Mouse (Mus musculus) forebrain, embryonic 10.5 days (tissue): ENCODE results near the gene Moap1. TPM values are rescaled to one million over a fixed set of nuclear protein-coding genes. Genes with fewer than 3 reads are reported as not detected.

ENCODE experiments used
- DNase-seq: peaks from one replicate; pipeline ENCODE4 v3.0.0-alpha.2; 2017; ENCODE audit warnings: low spot score; ENCODE audit errors: extremely low spot score
- H3K27ac ChIP-seq: fragments of 300-500 bp; sonication (generic); 2 replicates; pipeline ENCODE4 v1.5.1; 2016; ENCODE audit warnings: mild to moderate bottlenecking
- H3K27me3 ChIP-seq: fragments of 300-500 bp; sonication (generic); 2 replicates; pipeline ENCODE4 v1.6.1; 2016; ENCODE audit warnings: mild to moderate bottlenecking; ENCODE audit not compliant: poor library complexity, severe bottlenecking
- H3K36me3 ChIP-seq: fragments of 300-500 bp; sonication (generic); replicated peaks from 2 replicates; pipeline ENCODE4 v1.6.1; 2016; ENCODE audit warnings: mild to moderate bottlenecking, moderate library complexity
- H3K4me1 ChIP-seq: fragments of 300-500 bp; sonication (generic); 2 replicates; pipeline ENCODE4 v1.6.1; 2016
- H3K4me3 ChIP-seq: fragments of 300-500 bp; sonication (generic); 2 replicates; pipeline ENCODE4 v1.5.1; 2016; ENCODE audit warnings: mild to moderate bottlenecking, moderate library complexity
- H3K9me3 ChIP-seq: fragments of 300-500 bp; sonication (generic); 2 replicates; pipeline ENCODE4 v1.6.1; 2016; ENCODE audit warnings: mild to moderate bottlenecking, moderate library complexity
- WGBS: fragments of 180-500 bp; shearing (Covaris S2); methylation state at CpG from one replicate; pipeline ENCODE4 v1.1.7; 2016; 5-methylcytosine and 5-hydroxymethylcytosine counted together
- polyA plus RNA-seq: library from polyadenylated mRNA; unstranded; fragments of >200 nt; fragmentation: Nextera tagmentation; extraction: Ambion mirVana; gene quantifications from 2 replicates; pipeline ENCODE4 v1.2.1, GENCODE M21; 2016

Gene Moap1
- polyA plus RNA-seq, 1 experiment from 2014 or later: 33.8 TPM

DNA sequence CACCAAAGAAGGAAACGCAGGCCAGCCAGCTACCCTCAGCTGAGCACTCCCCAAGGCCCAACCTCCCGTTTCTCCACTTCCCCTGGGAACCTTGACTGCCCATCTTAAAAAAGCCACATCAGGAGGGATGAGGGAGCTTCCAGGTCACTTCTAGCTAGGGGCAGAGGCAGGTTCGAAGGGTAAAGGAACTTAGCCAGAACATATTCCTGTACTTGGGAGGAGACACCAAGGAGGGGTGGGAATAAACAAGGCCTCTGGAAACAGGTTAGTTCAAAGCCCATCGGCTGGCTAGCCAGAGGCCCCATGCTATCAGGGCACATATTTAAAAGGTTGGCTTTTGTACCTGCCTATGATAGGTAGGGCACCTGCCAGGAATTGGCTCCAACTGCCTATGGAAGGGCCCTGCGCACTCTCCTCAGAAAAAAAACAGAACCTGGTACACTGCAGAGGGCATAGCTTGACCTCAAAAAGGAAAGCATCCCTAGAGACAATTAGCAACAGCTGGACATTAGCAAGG is 41.7 kb downstream of the Moap1 start:
- peaks cover 7% of the 10 kb centered on the region; the same call in 1 of the 2 replicates for H3K36me3 ChIP-seq
- peaks cover 85% of the 10 kb centered on the region for H3K4me1 ChIP-seq
- H3K27me3 ChIP-seq: peaks cover 16% of the 10 kb centered on the region
- 91% methylated on average over 5 of the region's 5 CpGs for WGBS
- H3K27ac ChIP-seq: peak overlapping the region; percentile 92
- no peak overlapping the region for H3K4me3 ChIP-seq
- H3K9me3 ChIP-seq: no peaks in the 10 kb centered on the region
- no peak for DNase-seq

DNA sequence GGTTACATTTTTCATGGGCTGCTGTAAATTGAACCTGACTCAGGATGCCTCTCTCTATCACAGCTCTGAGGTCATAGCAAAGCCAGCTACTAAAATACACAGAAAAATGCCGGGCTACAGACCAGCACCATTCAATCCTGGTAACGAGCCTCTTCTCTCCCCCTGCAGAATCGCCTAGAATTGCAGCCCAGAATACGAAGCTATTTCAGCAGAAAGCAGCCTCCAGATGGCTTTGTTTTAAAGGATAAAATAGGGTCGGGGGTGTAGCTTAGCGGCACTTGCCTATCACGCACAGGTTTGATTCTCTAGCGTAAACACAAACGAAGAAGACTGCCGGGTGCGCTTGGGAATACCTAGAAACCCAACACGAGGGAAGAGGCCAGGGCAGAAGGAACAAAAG is 43.0 kb downstream of the Moap1 start:
- peaks cover 7% of the 10 kb centered on the region for H3K27me3 ChIP-seq
- no peak overlapping the region for H3K4me3 ChIP-seq
- WGBS: 67% methylated on average over 12 of the region's 12 CpGs
- H3K9me3 ChIP-seq: no peaks in the 10 kb centered on the region
- H3K36me3 ChIP-seq: peaks cover 8% of the 10 kb centered on the region; the same call in 1 of the 2 replicates
- peaks cover 92% of the 10 kb centered on the region for H3K4me1 ChIP-seq
- peak overlapping the region; percentile 67 for H3K27ac ChIP-seq
- no peak for DNase-seq

DNA sequence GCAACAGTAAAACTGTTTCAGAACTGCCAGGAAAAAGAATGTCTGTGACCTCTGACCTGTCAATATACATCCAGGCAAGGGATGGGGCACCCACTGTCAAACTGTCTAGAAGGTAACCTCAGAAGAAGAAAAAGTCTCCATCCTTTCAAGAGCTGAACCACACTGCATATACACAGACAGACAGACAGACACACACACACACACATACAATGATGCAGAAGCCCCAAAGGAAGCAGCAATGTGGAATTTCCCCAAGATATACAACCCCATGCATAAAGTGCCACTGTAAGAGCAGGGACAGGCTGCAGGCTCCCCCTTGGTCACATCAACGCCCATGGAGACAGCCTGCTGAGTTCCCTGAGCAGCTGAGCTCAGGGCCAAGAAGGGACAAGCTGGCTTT is 44.3 kb downstream of the Moap1 start:
- Histone ChIP-seq H3K9me3 (no peaks in the 10 kb centered on the region), H3K27me3 (peaks cover 7% of the 10 kb centered on the region), H3K36me3 (peaks cover 8% of the 10 kb centered on the region; the same call in 1 of the 2 replicates), H3K27ac (peak overlapping the region; percentile 87), H3K4me1 (peaks cover 95% of the 10 kb centered on the region), H3K4me3 (no peak overlapping the region)
- 16% methylated on average over 1 of the region's 1 CpGs for WGBS
- DNase-seq: no peak

DNA sequence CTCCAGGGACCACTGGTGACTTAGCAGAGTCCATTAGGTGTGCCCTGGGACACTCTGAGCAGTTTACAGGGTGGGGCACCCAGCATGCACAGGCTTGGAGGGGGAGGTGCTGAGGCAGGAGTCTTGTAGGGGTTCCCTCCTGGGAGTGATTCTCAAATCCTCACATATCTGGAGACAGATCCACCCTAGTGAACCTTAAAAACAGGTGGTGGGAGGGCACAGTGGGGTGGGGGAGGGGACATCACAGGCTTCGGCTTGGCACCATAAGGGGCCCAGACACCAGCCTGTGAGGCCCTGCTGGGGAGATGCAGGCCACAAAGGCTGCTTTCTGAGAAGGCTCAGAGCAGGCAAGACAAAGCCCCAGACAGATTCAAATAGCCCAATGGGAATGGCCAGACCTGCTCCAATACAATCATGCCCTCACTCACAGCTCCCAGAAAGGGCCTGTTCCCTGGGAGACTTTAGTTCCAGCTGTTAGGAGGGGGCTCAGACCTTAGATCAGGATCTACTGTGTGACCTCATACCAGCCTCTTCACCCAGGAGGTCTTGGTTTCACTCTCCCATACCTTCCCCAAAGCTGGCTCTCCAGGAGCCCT is 45.3 kb downstream of the Moap1 start:
- Histone ChIP-seq H3K27me3 (no peaks in the 10 kb centered on the region), H3K27ac (peak overlapping the region; percentile 87), H3K9me3 (no peaks in the 10 kb centered on the region), H3K36me3 (peaks cover 15% of the 10 kb centered on the region), H3K4me3 (peak overlapping the region; percentile 9; the same call in 1 of the 2 replicates), H3K4me1 (peaks cover 86% of the 10 kb centered on the region)
- 8% methylated on average over 1 of the region's 1 CpGs for WGBS
- DNase-seq: peak; percentile 46

DNA sequence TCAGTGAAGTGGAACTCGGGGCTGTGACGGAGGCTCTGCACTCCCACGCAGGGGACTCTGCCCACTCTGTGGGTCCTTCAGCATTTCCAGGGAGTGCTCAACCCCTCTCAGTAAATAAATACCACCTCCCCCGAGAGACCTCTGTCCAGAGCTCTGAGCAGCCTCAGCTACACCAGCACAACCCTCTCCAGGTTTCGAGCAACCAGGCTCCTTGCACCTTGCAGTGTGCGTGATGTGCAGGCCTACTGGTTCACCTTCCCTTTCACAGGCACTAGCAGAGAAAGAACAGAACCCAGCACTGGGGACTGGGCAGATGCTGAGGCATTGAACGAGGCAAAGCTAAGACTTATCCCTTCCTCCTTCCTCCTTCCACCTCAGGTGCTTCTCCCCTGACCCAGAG is 46.1 kb downstream of the Moap1 start:
- Histone ChIP-seq H3K4me1 (peaks cover 78% of the 10 kb centered on the region), H3K27ac (peak overlapping the region; percentile 87), H3K4me3 (no peak overlapping the region), H3K36me3 (peaks cover 15% of the 10 kb centered on the region), H3K9me3 (no peaks in the 10 kb centered on the region), H3K27me3 (no peaks in the 10 kb centered on the region)
- no peak for DNase-seq
- WGBS: 78% methylated on average over 7 of the region's 7 CpGs

DNA sequence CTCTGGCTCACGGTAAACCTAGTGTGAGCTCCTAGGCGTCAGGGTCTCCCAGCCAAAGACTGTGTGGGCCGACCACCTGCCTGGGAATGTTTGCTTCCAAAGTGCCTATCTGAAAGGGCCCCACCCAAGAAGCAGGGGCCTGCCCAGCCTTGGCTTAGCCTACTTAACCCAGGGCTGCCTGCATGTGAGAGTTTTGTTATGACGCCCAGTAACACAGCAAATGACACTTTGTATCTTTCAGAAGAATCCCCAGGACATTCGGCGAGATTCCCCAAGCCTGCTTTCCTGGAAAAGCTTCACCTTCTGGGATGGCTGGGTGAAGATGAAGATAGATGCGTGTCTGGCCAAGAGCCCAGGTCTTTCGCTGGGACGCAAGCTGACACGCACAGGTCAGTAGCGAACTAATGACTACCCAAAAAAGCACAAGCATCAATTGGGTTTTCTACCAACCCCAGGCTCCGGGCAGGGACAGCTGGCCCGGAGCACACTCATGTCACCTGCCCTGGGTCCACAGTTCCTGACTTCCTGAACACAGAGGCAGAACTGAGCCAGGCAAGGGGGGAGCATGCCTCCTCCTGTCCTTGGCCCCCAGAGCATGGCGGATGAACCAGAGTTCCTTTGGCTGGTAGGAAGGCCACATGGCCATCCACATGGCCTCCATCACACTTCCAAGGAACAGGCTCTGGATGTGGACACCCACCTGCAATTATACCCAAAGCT is 46.7 kb downstream of the Moap1 start:
- Histone ChIP-seq H3K4me1 (peaks cover 72% of the 10 kb centered on the region), H3K27ac (peak overlapping the region; percentile 87), H3K9me3 (no peaks in the 10 kb centered on the region), H3K36me3 (peaks cover 15% of the 10 kb centered on the region), H3K27me3 (no peaks in the 10 kb centered on the region), H3K4me3 (no peak overlapping the region)
- no peak for DNase-seq
- WGBS: 93% methylated on average over 14 of the region's 14 CpGs

DNA sequence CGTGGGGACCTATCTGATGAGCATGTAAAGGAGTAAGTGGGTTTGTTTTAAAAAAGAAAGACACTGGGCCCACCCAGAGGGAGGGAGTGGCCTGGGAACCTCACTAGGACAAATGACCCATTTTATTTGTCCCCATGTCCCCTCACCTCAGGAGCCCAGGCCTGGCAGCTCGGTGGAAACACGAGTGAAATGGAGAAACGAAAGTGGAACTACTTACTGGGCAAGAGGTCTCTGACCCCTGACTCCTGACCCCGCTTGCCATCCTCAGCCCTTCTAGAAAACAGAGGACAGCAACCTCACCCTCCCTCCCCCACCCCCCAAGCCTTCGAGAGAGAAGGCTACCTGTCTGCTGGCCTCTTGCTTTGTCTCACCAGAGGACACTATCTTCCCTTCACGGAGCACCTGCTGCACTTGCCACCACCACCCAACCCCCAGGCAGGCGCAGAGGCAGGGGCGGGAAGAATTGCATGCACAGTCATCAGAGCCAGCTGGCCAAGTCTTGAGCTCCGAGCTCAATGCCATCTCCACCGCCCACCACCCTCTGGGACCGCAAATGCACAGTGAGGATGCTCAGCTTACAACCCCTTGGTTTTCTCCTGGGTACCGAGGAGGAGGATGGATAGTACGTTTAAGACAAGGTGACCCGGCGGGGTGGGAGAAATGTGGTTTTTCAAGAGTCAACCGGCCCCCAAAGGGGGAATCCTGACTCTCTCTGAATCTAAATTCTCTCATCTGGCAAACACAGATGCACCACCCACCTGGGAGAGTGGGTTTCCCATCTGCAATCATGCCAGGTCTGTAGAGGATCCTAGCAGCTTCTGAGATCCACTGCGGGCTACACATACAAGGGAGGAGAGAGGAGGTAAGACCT is 47.9 kb downstream of the Moap1 start:
- no peak overlapping the region for H3K4me3 ChIP-seq
- H3K36me3 ChIP-seq: peaks cover 9% of the 10 kb centered on the region
- no peaks in the 10 kb centered on the region for H3K27me3 ChIP-seq
- WGBS: 66% methylated on average over 18 of the region's 18 CpGs
- H3K4me1 ChIP-seq: peaks cover 72% of the 10 kb centered on the region
- no peaks in the 10 kb centered on the region for H3K9me3 ChIP-seq
- no peak for DNase-seq
- H3K27ac ChIP-seq: peak overlapping the region; percentile 87

Other genes with a start within 250 kb of the Moap1 start
- 6.7 and 9.2 TPM in 2 replicates for gene Chga, start 188.7 kb downstream of the Moap1 start, polyA plus RNA-seq
- gene Itpk1, start 38.7 kb downstream of the Moap1 start, polyA plus RNA-seq: 16.5 and 18.5 TPM in 2 replicates
- 12.0 and 14.2 TPM in 2 replicates for gene Tmem251, start 101 bp upstream of the Moap1 start, polyA plus RNA-seq
- not detected in 2 replicates for gene Gm28051, start 14.1 kb upstream of the Moap1 start, polyA plus RNA-seq
- 47.9 and 52.4 TPM in 2 replicates for gene Gon7, start 14.1 kb upstream of the Moap1 start, polyA plus RNA-seq
- 67.8 and 71.6 TPM in 2 replicates for gene Ubr7, start 14.3 kb upstream of the Moap1 start, polyA plus RNA-seq
- 31.7 and 35.0 TPM in 2 replicates for gene Gm20604, start 15.0 kb upstream of the Moap1 start, polyA plus RNA-seq
- gene Btbd7, start 134.8 kb upstream of the Moap1 start, polyA plus RNA-seq: 16.1 and 17.1 TPM in 2 replicates
- gene Cox8c, start 155.7 kb upstream of the Moap1 start, polyA plus RNA-seq: not detected in 2 replicates
- gene Unc79, start 205.2 kb upstream of the Moap1 start, polyA plus RNA-seq: 0.33 and 0.36 TPM in 2 replicates